Mouse (Mus musculus): ENCODE results near the gene E2f2. TPM values are rescaled to one million over a fixed set of nuclear protein-coding genes. Genes with fewer than 3 reads are reported as not detected.

Gene E2f2
- polyA plus RNA-seq, 1 experiment from 2014 or later: 63.4 TPM

DNA sequence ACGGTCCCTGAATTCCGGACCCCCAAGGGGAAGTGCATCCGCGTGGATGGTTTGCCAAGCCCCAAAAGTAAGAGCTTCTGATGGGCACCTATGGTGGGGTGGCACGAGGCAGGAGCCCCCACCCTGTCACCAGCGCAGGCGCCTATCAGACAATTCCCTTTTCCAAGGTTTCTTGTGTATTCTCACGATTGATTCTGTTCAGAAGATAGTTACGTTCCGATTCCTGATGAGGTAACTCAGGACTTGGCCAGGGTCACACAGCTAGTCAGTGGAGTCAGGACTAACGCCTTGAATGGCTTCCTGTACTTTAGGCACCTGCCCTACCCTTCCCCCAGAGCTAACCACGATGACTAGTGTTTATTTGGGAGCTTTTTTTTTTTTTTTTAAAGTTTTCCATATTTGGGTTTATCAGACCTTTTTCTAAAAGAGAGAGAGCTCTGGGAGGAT, 6.3 kb downstream of the E2f2 start:
- Histone ChIP-seq H3K4me2 (peak overlapping the region; percentile 91), H3K36me3 (peaks cover 93% of the 10 kb centered on the region), H3K4me3 (peak overlapping the region; percentile 84), H3K27me3 (replicated peaks) (no peaks in the 10 kb centered on the region), H3K9ac (peak overlapping the region; percentile 100), H3K4me1 (peaks cover 92% of the 10 kb centered on the region), H3K27ac (peak overlapping the region; percentile 99), H3K9me3 (replicated peaks) (no peaks in the 10 kb centered on the region)
- ATAC-seq: no peak
- 24% methylated on average over 12 of the region's 12 CpGs for WGBS (ENCODE audit: insufficient replicate concordance)

DNA sequence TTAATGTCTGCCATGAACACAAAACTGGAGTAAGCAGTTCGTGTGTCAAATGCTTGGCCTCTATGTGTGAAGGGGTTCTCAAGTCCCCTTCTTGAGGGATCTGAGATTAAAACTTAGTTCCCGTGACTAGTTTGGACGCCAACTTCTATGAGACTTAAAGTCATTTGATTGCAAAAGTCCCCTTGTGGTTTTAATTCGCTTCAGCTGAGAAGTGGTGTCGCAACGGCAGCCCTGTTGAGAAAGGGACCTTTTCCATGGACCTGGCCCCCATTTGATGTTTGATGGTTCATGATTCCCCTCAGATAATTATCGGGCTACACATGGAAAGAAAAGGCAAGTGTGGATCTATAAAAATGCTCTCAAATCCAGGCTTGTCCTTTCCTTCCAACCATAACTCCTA, 7.3 kb downstream of the E2f2 start:
- 60% methylated on average over 7 of the region's 7 CpGs for WGBS (ENCODE audit: insufficient replicate concordance)
- Histone ChIP-seq H3K9ac (peak overlapping the region; percentile 100), H3K4me3 (peak overlapping the region; percentile 84), H3K27ac (peak overlapping the region; percentile 99), H3K9me3 (replicated peaks) (no peaks in the 10 kb centered on the region), H3K4me1 (peaks cover 88% of the 10 kb centered on the region), H3K36me3 (peaks cover 94% of the 10 kb centered on the region), H3K4me2 (peak overlapping the region; percentile 91), H3K27me3 (replicated peaks) (no peaks in the 10 kb centered on the region)
- ATAC-seq: no peak

DNA sequence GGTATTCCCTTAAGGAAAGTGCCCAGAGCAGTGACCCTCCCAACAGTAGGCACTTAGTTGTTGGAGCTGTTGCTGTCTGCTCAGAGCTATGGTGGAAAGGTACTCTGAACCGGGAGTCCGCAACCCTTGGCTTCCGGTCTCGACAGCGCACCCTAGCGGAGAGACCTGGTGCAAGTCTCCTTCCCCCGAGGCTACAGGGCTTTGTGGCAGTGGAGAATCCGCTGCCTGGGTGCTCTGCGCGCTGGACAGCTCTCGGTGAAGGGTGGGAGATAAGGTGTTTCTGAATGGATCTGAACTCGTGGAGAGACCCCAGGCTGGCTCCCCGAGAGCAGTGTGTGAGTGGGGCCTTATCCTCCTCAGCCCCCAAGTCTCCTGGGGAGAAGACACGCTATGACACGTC, 7.8 kb downstream of the E2f2 start:
- H3K4me2 ChIP-seq: peak overlapping the region; percentile 91
- peak overlapping the region; percentile 84 for H3K4me3 ChIP-seq
- peaks cover 96% of the 10 kb centered on the region for H3K36me3 ChIP-seq
- 6% methylated on average over 15 of the region's 15 CpGs for WGBS (ENCODE audit: insufficient replicate concordance)
- H3K27me3 ChIP-seq (replicated peaks): no peaks in the 10 kb centered on the region
- H3K27ac ChIP-seq: peak overlapping the region; percentile 99
- H3K4me1 ChIP-seq: peaks cover 87% of the 10 kb centered on the region
- H3K9ac ChIP-seq: peak overlapping the region; percentile 100
- H3K9me3 ChIP-seq (replicated peaks): no peaks in the 10 kb centered on the region
- ATAC-seq: peak; percentile 50

DNA sequence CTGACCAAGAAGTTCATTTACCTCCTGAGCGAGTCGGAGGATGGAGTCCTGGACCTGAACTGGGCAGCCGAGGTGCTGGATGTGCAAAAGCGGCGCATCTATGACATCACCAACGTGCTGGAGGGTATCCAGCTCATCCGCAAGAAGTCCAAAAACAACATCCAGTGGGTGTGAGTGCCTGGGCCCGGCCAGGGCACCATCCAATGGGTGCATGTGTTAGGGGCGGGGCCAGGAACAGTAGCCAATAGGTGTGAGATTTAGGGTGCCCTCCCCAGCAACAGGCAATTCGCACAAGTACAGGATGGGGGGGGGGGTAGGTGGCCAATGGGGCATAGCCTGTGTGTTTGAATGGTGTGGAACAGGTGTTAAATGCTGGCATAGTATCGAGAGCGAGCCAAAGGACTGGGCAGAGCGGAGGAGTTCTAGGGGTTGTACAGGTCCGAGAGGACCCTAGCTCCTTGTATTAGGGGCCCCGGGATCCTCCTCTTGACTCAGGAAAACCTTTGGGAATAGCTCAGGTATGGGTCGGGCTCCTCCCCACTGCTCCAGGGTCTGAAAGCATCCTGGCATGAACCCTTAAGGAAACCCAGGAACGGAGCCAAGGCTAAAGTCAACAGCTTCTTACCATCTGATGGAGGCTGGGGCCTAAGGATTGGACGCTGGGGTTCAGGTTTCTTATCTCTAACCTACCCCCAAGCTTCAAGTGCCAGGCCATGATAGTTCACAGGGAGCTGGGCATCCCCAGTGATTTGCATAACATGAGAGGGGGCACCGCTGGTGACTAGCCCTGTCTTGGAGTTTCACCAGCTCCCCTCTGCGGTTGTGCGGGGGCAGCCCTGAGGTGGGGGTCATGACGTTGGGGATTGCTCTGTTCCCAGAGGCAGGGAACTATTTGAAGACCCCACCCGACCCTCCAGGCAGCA, 8.5 kb downstream of the E2f2 start:
- WGBS (ENCODE audit: insufficient replicate concordance): 30% methylated on average over 23 of the region's 23 CpGs
- Histone ChIP-seq H3K4me2 (peak overlapping the region; percentile 91), H3K36me3 (peaks cover 96% of the 10 kb centered on the region), H3K9ac (peak overlapping the region; percentile 100), H3K4me3 (peak overlapping the region; percentile 84), H3K9me3 (replicated peaks) (no peaks in the 10 kb centered on the region), H3K27ac (peak overlapping the region; percentile 99), H3K27me3 (replicated peaks) (no peaks in the 10 kb centered on the region), H3K4me1 (peaks cover 87% of the 10 kb centered on the region)
- ATAC-seq: peak; percentile 61

DNA sequence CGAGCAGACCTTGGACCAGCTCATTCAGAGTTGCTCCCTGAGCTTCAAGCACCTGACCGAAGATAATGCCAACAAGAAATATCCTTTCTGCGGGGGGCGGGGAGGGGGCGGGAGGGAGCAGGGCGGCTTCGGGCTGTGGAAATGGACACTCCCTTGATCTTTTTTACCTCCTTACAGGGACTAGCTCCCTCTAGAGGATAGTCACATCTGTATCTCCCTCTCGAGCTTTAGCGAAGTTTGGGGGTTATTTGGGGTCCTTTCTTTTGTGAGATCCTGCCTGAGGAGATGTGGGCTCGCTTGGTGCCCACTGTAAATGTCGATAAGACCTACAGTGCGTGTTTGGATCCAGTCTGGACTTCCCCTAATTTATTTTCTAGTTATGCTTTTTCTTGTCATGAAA, 9.2 kb downstream of the E2f2 start:
- 40% methylated on average over 12 of the region's 12 CpGs for WGBS (ENCODE audit: insufficient replicate concordance)
- no peaks in the 10 kb centered on the region for H3K27me3 ChIP-seq (replicated peaks)
- H3K27ac ChIP-seq: peak overlapping the region; percentile 99
- ATAC-seq: no peak
- H3K4me2 ChIP-seq: peak overlapping the region; percentile 91
- H3K4me3 ChIP-seq: peak overlapping the region; percentile 84; the same call in 1 of the 2 replicates
- peak overlapping the region; percentile 100; the same call in 1 of the 2 replicates for H3K9ac ChIP-seq
- H3K36me3 ChIP-seq: peaks cover 96% of the 10 kb centered on the region
- no peaks in the 10 kb centered on the region for H3K9me3 ChIP-seq (replicated peaks)
- H3K4me1 ChIP-seq: peaks cover 87% of the 10 kb centered on the region

DNA sequence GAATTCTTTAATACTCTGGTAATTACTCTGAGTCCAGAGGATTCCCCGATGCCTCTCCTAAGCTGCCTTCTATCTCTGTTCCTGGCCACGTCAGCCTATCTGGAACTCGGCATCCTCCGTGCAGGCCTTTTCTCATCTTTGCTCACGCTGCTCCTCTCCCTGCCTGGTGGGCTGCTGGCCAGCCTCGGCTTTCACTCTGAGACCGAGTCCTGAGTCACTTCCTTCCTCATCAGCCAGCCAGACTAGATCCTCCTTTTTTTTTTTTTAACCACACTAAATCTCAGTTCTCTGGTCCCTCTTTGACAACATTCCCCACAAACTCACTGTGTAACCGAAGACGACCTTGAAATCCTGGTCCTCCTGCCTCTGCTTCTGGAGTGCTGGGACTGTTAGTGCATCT, 13.2 kb downstream of the E2f2 start:
- no peak overlapping the region; the same call in 1 of the 2 replicates for H3K4me2 ChIP-seq

DNA sequence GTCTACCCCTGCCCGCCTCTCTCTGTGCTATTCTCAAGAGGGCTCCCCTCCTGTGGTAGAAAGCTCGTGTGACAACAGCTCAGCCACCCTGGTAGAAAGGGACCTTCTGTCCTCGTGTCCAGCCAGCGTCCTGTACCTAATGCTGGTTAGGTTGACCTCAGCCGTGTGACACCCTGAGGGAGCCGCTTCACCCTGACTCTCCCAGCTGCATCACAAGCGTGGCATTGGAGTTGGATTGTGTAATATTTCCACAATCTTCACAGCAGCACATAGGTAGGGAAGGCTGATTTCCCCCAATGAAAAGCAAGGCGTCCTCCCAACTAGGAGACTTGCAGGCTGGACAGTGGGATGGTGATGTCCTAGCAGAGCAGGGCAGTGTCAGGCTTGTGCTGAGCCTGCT, 14.1 kb downstream of the E2f2 start:
- Histone ChIP-seq H3K4me3 (no peak overlapping the region), H3K36me3 (peaks cover 100% of the 10 kb centered on the region)
- 79% methylated on average over 8 of the region's 8 CpGs for WGBS (ENCODE audit: insufficient replicate concordance)

More for the DNA sequence above, 13.2 kb downstream of the E2f2 start:
- Histone ChIP-seq H3K4me3 (no peak overlapping the region), H3K4me1 (peaks cover 87% of the 10 kb centered on the region), H3K27me3 (replicated peaks) (no peaks in the 10 kb centered on the region), H3K27ac (peak overlapping the region; percentile 93), H3K9me3 (replicated peaks) (no peaks in the 10 kb centered on the region), H3K36me3 (peaks cover 100% of the 10 kb centered on the region), H3K9ac (no peak overlapping the region)
- WGBS (ENCODE audit: insufficient replicate concordance): 28% methylated on average over 9 of the region's 9 CpGs
- no peak for ATAC-seq

DNA sequence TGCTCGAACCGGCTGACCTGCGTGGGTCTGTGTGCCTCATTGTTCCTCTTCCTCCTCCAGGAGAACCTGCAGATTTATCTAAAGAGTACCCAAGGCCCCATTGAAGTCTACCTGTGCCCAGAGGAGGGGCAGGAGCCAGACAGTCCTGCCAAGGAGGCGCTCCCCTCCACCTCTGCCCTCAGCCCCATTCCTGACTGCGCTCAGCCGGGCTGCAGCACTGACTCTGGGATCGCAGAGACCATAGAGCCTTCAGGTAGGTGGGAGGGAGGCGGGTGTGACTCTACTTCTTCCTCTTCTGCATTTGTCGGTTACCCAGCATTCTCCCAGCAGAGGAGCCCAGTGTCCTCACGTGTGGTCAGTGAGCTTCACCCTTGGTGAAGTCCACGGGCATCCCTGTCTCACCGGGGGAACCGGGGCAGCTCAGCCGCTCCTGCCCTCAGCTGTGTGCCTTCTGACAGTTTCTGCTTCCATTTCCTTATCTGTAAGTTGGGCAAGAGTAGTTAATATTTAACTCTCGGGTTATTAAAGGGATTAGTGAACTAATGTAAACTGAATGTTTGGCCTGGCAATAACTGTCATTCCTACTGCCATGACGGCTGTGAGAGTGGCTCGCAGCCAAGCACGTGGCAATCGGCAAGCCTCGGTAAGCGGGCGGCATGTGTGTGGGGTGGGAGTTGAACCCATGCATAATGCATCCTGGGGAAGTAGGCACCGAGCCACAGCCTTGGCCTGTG, 14.7 kb downstream of the E2f2 start:
- Histone ChIP-seq H3K9ac (peak overlapping the region; percentile 43), H3K27ac (peak overlapping the region; percentile 93), H3K36me3 (peaks cover 100% of the 10 kb centered on the region), H3K4me1 (peaks cover 87% of the 10 kb centered on the region), H3K4me2 (peak overlapping the region; percentile 26), H3K4me3 (no peak overlapping the region), H3K9me3 (replicated peaks) (no peaks in the 10 kb centered on the region), H3K27me3 (replicated peaks) (no peaks in the 10 kb centered on the region)
- 80% methylated on average over 23 of the region's 23 CpGs for WGBS (ENCODE audit: insufficient replicate concordance)
- ATAC-seq: no peak

More for the DNA sequence above, 14.1 kb downstream of the E2f2 start:
- Histone ChIP-seq H3K9ac (peak overlapping the region; percentile 43; the same call in 1 of the 2 replicates), H3K9me3 (replicated peaks) (no peaks in the 10 kb centered on the region), H3K27me3 (replicated peaks) (no peaks in the 10 kb centered on the region), H3K4me1 (peaks cover 87% of the 10 kb centered on the region), H3K27ac (peak overlapping the region; percentile 93), H3K4me2 (peak overlapping the region; percentile 26)
- no peak for ATAC-seq

DNA sequence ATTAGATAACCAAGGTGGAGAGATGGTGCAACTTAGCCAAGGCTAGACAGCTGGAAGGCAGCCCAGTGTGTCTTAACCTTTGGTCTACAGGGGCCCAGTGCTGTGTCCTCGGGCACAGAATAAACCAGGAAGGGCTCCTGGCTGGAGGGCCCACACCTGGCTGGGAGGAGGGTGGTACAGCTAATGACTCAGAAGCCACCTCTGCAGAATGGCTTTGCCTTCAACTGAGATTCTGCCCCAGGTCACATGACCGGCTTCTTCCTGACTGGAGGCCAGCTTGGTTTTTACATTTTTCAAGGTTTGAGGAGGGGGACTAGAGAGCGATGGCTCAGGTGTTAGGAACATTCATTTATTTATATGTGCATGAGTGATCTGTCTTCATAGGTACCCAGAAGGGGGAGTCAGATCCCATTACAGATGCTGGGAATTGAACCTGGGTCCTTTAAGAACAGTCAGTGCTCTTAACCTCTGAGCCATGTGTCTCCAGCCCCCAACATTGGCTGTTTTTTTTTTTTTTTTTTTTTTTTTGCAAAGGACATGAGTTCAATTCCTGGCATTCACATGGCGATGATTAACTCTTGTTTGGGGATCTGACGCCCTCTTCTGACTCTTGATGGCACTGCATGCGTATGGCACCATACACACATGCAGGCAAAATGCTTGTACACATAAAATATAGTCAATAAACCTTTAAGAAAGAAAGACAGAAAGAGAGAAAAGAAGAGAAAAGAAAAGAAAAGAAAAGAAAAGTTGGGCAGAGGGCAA, 17.0 kb downstream of the E2f2 start:
- Histone ChIP-seq H3K9ac (peak overlapping the region; percentile 72), H3K4me3 (peak overlapping the region; percentile 28)
- ATAC-seq: peak; percentile 36; the same call in 1 of the 2 replicates

DNA sequence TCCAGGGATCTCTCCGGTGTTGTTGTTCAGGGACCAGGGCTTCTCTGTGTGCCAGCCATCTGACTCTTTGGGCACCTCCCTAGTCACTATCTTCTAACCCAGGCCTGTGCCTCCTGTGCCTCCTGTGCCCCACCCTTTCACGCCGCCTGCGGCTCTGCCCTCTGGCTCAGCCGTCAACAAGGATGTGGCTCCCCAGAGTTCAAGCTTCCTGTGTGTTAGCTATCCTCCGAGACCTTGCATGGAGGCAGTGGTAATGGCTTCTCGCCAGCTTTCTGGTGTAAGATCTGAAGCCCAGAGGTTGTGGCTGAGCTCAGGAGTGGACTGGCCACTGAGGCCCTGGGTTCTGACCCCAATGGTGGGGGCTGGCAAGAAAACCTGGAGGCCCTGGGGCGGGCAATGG, 17.7 kb downstream of the E2f2 start:
- Histone ChIP-seq H3K27ac (peak overlapping the region; percentile 93), H3K9me3 (replicated peaks) (no peaks in the 10 kb centered on the region), H3K4me3 (peak overlapping the region; percentile 28), H3K4me1 (peaks cover 84% of the 10 kb centered on the region), H3K9ac (peak overlapping the region; percentile 72), H3K27me3 (replicated peaks) (no peaks in the 10 kb centered on the region), H3K36me3 (peaks cover 100% of the 10 kb centered on the region), H3K4me2 (peak overlapping the region; percentile 67)
- WGBS (ENCODE audit: insufficient replicate concordance): 40% methylated on average over 8 of the region's 8 CpGs
- peak; percentile 99 for ATAC-seq

More for the DNA sequence above, 17.0 kb downstream of the E2f2 start:
- Histone ChIP-seq H3K4me1 (peaks cover 86% of the 10 kb centered on the region), H3K27me3 (replicated peaks) (no peaks in the 10 kb centered on the region), H3K36me3 (peaks cover 100% of the 10 kb centered on the region), H3K9me3 (replicated peaks) (no peaks in the 10 kb centered on the region), H3K27ac (peak overlapping the region; percentile 93), H3K4me2 (peak overlapping the region; percentile 67)
- 65% methylated on average over 6 of the region's 6 CpGs for WGBS (ENCODE audit: insufficient replicate concordance)

DNA sequence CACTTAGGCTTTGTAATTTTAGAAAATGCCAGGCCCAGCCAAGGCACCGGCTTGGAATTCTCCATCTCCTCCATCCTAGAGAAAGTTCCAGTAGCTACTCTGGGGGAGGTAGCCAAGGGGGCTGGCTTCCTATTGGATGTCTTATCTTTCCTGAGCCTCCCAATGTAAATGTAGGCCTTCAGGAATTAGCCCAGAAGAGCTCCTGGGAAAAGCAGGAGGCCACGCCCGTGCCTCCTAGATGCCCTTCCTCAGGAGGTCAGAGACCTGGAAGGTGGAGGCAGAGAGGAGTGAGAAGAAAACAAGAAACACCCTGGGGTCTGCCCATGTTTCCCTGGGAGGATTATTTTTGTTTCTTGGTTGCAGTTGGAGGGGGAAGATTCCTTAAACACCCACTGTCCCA, 21.4 kb downstream of the E2f2 start:
- no peaks in the 10 kb centered on the region; the same call in 1 of the 2 replicates for H3K27me3 ChIP-seq (replicated peaks)
- peaks cover 80% of the 10 kb centered on the region for H3K36me3 ChIP-seq
- 81% methylated on average over 3 of the region's 3 CpGs for WGBS (ENCODE audit: insufficient replicate concordance)
- H3K4me1 ChIP-seq: peaks cover 54% of the 10 kb centered on the region
- H3K4me2 ChIP-seq: no peak overlapping the region
- no peak overlapping the region for H3K9ac ChIP-seq
- no peak overlapping the region for H3K4me3 ChIP-seq
- ATAC-seq: no peak
- peak overlapping the region; percentile 3; the same call in 1 of the 2 replicates for H3K27ac ChIP-seq
- H3K9me3 ChIP-seq (replicated peaks): no peaks in the 10 kb centered on the region
